Mouse (Mus musculus) kidney, embryonic 15.5 days (tissue): Measurements from ENCODE around the gene Ppp1r13b. TPM values are rescaled to one million over a fixed set of nuclear protein-coding genes. Genes with fewer than 3 reads are reported as not detected.

Source experiments
- ATAC-seq: fragments of 200-750 bp; cut with Nextera tagmentation; replicated peaks from 2 replicates; pipeline ENCODE4 v1.8.0; 2017; ENCODE audit warnings: moderate TSS enrichment; ENCODE audit not compliant: low FRiP score
- H3K27ac ChIP-seq: fragments of 300-500 bp; sonication (generic); 2 replicates; pipeline ENCODE4 v1.5.1; 2015; ENCODE audit warnings: mild to moderate bottlenecking, inconsistent platforms
- H3K27me3 ChIP-seq: fragments of 300-500 bp; sonication (generic); 2 replicates; pipeline ENCODE4 v1.6.1; 2015; ENCODE audit warnings: inconsistent platforms
- H3K36me3 ChIP-seq: fragments of 300-500 bp; sonication (generic); 2 replicates; pipeline ENCODE4 v1.6.1; 2015; ENCODE audit warnings: inconsistent platforms
- H3K4me1 ChIP-seq: fragments of 300-500 bp; sonication (generic); 2 replicates; pipeline ENCODE4 v1.6.1; 2015; ENCODE audit warnings: inconsistent platforms
- H3K4me2 ChIP-seq: fragments of 300-500 bp; sonication (generic); 2 replicates; pipeline ENCODE4 v1.6.1; 2015; ENCODE audit warnings: moderate library complexity, mild to moderate bottlenecking, inconsistent platforms
- H3K4me3 ChIP-seq: fragments of 300-500 bp; sonication (generic); replicated peaks from 2 replicates; pipeline ENCODE4 v1.5.1; 2015; ENCODE audit warnings: mild to moderate bottlenecking, inconsistent platforms
- H3K9ac ChIP-seq: fragments of 300-500 bp; sonication (generic); 2 replicates; pipeline ENCODE4 v1.6.1; 2015; ENCODE audit warnings: mild to moderate bottlenecking, inconsistent platforms
- H3K9me3 ChIP-seq: fragments of 300-500 bp; sonication (generic); replicated peaks from 2 replicates; pipeline ENCODE4 v1.6.1; 2016; ENCODE audit warnings: inconsistent platforms
- WGBS: fragments of 180-500 bp; shearing (Covaris S2); methylation state at CpG from one replicate; pipeline ENCODE4 v1.1.7; 2015; ENCODE audit warnings: mixed read lengths; 5-methylcytosine and 5-hydroxymethylcytosine counted together
- polyA plus RNA-seq: library from polyadenylated mRNA; unstranded; fragments of >200 nt; fragmentation: Nextera tagmentation; extraction: Ambion mirVana; gene quantifications from 2 replicates; pipeline ENCODE4 v1.2.1, GENCODE M21; 2015

Ppp1r13b gene
- polyA plus RNA-seq, 1 experiment from 2014 or later = 18.5 TPM

DNA sequence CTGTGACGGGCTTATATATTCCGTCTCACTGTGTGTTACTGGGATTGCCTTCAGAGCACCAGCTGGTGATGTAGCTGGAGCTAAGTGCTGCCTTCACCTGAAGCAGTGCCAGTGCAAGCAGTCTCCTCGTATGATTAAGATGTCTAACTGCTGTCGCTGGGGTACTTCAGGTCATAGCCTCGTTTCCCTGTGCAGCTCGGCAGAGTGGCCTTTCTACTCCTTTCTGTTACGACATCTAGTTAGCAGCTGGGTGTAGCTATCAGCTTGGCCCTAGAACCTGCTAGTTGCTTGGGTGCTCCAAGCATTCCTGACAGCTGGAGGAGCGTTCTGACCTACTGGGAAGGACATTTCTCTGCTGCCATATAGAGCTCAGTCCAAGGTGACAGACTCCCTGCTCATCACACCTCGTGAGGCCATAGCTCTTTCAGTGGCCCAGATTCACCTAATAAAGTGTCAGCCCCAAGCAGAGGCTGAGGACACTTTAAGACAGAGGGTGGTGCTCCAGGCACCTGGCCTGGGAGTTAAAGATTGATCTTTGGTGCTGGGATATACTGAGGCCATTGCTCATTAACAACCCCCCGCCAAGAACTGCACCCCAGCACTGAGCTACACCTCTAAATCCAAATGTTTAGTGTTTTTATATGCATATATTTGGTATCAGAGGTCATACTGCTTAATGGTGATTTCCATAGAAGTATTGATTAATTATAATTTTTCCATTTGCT, 107.3 kb downstream of the Ppp1r13b start:
- H3K36me3 ChIP-seq = peaks cover 92% of the 10 kb centered on the region
- no peaks in the 10 kb centered on the region for H3K27me3 ChIP-seq
- H3K9me3 ChIP-seq = no peaks in the 10 kb centered on the region
- WGBS = 69% methylated on average over 10 of the region's 10 CpGs
- peak overlapping the region; percentile 58 for H3K27ac ChIP-seq
- peak; percentile 34; the same call in 1 of the 2 replicates for ATAC-seq
- H3K9ac ChIP-seq = no peak overlapping the region
- H3K4me2 ChIP-seq = no peak overlapping the region
- no peaks in the 10 kb centered on the region for H3K4me1 ChIP-seq
- H3K4me3 ChIP-seq = no peak overlapping the region

DNA sequence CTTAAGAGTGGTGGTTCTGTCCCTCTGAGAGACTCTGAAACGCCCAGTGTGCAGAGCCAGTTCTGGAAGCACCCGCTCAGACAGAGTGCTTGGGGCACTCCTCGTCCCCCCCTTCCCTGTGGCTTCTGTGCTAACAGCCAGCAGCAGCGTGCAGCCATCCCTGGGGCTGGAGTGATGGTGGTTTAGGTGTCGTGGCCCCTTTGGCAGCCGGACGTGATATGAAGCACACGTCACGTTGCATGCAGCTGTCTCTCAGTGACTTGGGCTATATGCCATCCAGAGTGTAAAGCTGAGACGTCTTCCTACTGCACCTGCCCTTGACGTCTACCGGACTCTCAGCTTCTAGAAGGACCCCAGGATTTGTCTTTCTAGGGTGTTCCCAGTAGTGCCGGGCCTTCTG, 109.4 kb downstream of the Ppp1r13b start:
- H3K36me3 ChIP-seq = peaks cover 93% of the 10 kb centered on the region
- no peak overlapping the region for H3K4me3 ChIP-seq
- H3K4me1 ChIP-seq = 0 out of 2 replicates have a peak, but pooled peaks cover 3% of the 10 kb centered on the region
- H3K9me3 ChIP-seq = no peaks in the 10 kb centered on the region
- no peaks in the 10 kb centered on the region for H3K27me3 ChIP-seq
- no peak for ATAC-seq
- H3K9ac ChIP-seq = no peak overlapping the region
- WGBS = 90% methylated on average over 13 of the region's 13 CpGs
- H3K4me2 ChIP-seq = no peak overlapping the region
- H3K27ac ChIP-seq = no peak overlapping the region

DNA sequence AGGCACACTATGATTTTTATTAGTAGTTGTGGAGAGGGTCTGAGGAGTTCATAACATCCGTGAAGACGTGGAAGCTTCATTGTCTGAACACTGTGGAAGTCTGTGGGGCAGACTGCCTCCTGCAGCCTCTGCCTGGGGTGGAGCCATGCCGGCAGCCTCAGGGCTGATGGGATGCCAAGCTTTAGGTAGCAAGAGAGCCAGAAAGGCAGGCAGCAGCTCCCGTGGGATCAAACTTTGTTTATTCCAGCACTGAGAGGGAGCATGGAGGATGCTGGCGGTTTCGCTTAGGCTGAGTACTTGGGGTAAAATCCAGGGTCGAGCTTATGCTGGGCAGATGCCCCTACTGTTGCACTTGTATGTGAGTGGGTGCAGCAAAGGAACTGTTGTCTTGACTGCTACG, 110.7 kb downstream of the Ppp1r13b start:
- H3K4me2 ChIP-seq = no peak overlapping the region
- WGBS = 91% methylated on average over 8 of the region's 8 CpGs

DNA sequence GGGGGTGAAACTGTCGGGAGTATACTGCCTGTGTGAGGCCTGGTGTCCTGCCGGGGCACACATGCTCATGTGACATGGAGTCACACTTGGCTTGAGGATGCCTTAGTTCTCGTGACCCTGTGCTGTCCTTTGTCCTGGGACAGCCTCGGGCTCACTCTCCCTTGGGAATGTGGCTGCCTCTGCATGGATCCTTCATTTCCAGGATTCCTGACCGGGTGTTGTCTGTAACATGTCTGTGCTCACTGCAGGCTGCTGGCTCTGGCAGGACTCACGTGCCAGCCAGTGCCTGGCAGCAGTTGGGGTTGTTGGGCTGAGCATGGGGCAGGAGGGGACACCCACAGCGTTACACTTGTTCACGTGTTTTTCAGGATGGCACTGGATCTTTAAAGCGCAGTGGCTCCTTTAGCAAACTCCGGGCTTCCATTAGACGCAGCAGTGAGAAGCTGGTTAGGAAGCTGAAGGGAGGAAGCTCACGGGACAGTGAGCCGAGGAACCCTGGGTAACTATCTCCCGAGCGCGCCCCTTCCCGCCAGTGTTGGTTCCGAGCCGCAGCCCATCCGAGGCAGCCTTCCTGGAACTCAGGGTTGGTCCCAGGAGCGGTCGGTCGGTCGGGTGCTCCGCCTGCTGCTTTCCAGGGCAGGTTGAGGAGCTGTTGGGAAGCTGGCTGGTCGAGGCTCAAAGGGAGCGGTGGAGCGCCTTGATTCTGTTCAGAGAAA, 112.6 kb downstream of the Ppp1r13b start:
- H3K27ac ChIP-seq = no peak overlapping the region
- H3K27me3 ChIP-seq = no peaks in the 10 kb centered on the region
- H3K9me3 ChIP-seq = no peaks in the 10 kb centered on the region
- H3K36me3 ChIP-seq = peaks cover 96% of the 10 kb centered on the region
- no peak overlapping the region for H3K4me2 ChIP-seq
- ATAC-seq = no peak
- no peak overlapping the region for H3K9ac ChIP-seq
- 85% methylated on average over 28 of the region's 28 CpGs for WGBS
- no peak overlapping the region for H3K4me3 ChIP-seq
- 0 out of 2 replicates have a peak, but pooled peaks cover 3% of the 10 kb centered on the region for H3K4me1 ChIP-seq

More for the DNA sequence above, 110.7 kb downstream of the Ppp1r13b start:
- Histone ChIP-seq H3K27ac (no peak overlapping the region), H3K9me3 (no peaks in the 10 kb centered on the region), H3K4me3 (no peak overlapping the region), H3K36me3 (peaks cover 94% of the 10 kb centered on the region), H3K9ac (no peak overlapping the region), H3K27me3 (no peaks in the 10 kb centered on the region), H3K4me1 (0 out of 2 replicates have a peak, but pooled peaks cover 3% of the 10 kb centered on the region)
- no peak for ATAC-seq

DNA sequence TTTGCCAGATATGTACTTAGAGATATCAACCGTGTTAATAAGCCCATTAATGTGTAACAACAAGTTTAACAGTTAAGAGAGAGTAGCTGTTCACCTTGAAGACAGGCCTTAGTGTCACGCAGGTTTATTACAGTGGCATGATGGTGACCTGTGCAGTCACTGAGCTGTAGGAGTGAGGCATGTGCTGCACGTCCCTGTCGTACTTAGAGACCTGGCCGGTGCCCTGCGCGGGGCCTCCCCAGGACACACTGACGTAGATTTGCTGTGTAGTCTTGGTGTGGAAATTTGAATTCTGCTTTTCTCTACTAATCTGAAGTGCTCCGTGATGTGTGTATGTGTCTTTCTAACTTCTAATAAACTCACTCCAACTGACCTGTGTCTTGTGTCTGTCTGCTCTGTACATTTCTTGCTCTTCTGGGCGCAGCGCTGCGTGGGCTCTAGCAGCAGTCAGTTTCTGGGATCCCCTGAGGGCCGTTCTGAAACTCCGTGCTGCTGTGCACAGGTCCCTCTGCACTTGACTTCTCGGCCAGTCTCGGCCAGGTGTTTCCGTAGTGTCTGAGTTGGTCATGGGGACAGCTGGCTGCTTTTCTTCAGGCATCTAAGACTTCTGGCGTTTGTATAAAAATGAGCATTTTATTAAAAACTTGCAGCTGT, 113.3 kb downstream of the Ppp1r13b start:
- H3K4me2 ChIP-seq = no peak overlapping the region

DNA sequence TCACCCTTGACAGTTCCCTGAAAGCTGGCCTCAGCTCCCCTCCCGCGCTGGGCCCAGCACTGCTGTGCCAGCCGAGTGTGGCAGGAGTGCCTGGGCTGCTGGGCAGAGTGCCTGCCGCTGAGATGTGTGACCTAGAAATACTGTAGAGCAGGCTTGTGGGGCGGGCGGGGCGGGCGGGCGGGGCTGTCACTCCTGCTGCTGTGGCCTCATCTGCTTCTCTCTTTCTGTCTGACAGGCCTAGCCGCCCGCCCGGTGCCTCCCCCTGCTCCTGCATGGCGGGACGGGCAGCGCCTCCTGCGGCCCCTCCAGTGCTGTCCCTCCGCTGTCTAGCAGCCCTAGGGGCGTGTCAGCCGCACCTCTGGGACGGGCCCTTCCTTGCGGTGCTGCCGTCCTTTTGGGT, 113.8 kb downstream of the Ppp1r13b start:
- H3K9me3 ChIP-seq = no peaks in the 10 kb centered on the region
- no peak overlapping the region for H3K4me2 ChIP-seq
- peak; percentile 41; the same call in 1 of the 2 replicates for ATAC-seq
- no peak overlapping the region for H3K27ac ChIP-seq
- 82% methylated on average over 21 of the region's 22 CpGs for WGBS
- no peaks in the 10 kb centered on the region for H3K27me3 ChIP-seq
- peaks cover 98% of the 10 kb centered on the region for H3K36me3 ChIP-seq
- H3K4me3 ChIP-seq = no peak overlapping the region
- no peak overlapping the region for H3K9ac ChIP-seq
- H3K4me1 ChIP-seq = 0 out of 2 replicates have a peak, but pooled peaks cover 3% of the 10 kb centered on the region

More for the DNA sequence above, 113.3 kb downstream of the Ppp1r13b start:
- 0 out of 2 replicates have a peak, but pooled peaks cover 3% of the 10 kb centered on the region for H3K4me1 ChIP-seq
- no peak for ATAC-seq
- H3K9me3 ChIP-seq = no peaks in the 10 kb centered on the region
- no peak overlapping the region for H3K27ac ChIP-seq
- peaks cover 97% of the 10 kb centered on the region for H3K36me3 ChIP-seq
- WGBS = 91% methylated on average over 18 of the region's 18 CpGs
- no peaks in the 10 kb centered on the region for H3K27me3 ChIP-seq
- H3K9ac ChIP-seq = no peak overlapping the region
- no peak overlapping the region for H3K4me3 ChIP-seq

DNA sequence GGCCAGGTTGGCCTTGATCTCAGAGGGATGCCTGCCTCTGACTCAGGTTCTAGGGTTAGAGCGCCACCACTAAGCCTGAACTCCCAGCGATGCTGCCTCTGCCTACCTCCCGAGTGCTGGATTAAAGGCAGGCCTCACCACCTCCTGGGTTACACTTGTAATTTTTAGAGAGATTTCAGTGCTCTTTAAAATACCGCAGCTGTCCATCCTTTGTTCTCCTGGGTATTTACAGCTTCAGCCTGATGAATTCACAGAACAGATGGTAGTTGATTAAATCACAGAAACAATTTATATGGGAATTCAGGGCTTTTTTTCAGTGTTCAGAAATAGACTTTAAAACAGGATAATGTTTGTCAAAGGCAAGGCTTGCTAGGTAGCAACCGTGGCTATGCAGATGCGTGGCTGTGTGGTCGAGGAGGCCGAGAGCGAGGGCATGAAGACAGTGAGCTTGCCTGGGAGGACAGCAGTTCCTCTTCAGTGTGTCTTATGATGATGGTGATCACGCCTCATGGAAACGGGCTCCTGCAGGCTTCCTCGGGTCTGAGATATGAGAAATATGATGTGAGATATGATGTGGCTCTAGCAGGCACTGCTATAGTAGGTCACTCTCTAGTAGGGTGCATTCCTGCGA, 116.3 kb downstream of the Ppp1r13b start:
- 95% methylated on average over 13 of the region's 13 CpGs for WGBS
- H3K4me2 ChIP-seq = no peak overlapping the region
- H3K27ac ChIP-seq = no peak overlapping the region
- H3K27me3 ChIP-seq = no peaks in the 10 kb centered on the region
- no peak overlapping the region for H3K4me3 ChIP-seq
- H3K9ac ChIP-seq = no peak overlapping the region
- no peaks in the 10 kb centered on the region for H3K9me3 ChIP-seq
- H3K4me1 ChIP-seq = 0 out of 2 replicates have a peak, but pooled peaks cover 3% of the 10 kb centered on the region
- peaks cover 99% of the 10 kb centered on the region for H3K36me3 ChIP-seq
- ATAC-seq = no peak

DNA sequence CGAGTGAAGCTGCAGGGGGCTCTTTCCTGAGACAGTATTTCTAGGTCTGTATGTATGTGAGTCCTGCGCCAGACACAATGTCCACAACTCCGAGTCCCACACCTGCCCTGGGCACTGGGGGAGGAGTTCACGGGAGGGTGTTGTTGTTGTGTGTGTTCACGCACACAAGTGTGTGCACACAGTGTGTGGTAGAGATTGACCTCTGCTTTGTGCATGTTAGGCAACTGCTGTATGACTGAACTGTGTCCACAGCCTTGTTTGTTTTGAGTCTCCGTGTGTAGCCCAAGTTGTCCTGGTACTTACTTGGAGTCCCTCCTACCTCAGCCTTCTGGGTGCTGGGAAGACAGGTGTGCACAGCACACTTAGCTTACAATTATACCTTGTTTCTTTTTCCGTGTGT, 117.3 kb downstream of the Ppp1r13b start:
- ATAC-seq = no peak
- Histone ChIP-seq H3K4me1 (0 out of 2 replicates have a peak, but pooled peaks cover 3% of the 10 kb centered on the region), H3K9me3 (no peaks in the 10 kb centered on the region), H3K27ac (peak overlapping the region; percentile 75), H3K27me3 (no peaks in the 10 kb centered on the region), H3K36me3 (peaks cover 99% of the 10 kb centered on the region), H3K4me2 (no peak overlapping the region), H3K4me3 (no peak overlapping the region), H3K9ac (no peak overlapping the region)
- 90% methylated on average over 7 of the region's 7 CpGs for WGBS

DNA sequence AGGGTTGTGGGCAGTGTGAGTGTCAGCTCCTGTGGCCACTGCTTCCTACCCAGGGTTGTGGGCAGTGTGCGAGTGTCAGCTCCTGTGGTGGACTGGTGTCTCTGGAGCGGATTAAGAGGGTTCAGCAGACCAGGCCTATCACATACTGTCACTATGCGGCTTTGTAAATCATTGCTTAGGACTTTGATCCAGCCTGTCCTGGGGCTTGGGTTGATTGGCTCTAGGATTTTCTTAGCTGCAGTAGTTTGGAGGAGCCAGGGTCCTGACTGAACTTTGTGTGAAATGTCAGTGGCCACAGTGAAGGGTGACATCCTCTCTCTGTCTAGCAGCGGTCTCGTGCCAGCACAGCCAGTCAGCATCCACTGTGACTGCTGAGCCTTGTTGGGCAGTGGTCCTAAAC, 117.8 kb downstream of the Ppp1r13b start:
- Histone ChIP-seq H3K4me3 (no peak overlapping the region), H3K4me2 (no peak overlapping the region), H3K9me3 (no peaks in the 10 kb centered on the region), H3K9ac (no peak overlapping the region), H3K27ac (peak overlapping the region; percentile 75), H3K27me3 (no peaks in the 10 kb centered on the region), H3K4me1 (0 out of 2 replicates have a peak, but pooled peaks cover 3% of the 10 kb centered on the region), H3K36me3 (peaks cover 99% of the 10 kb centered on the region)
- WGBS = 84% methylated on average over 5 of the region's 5 CpGs
- ATAC-seq = peak; percentile 83

DNA sequence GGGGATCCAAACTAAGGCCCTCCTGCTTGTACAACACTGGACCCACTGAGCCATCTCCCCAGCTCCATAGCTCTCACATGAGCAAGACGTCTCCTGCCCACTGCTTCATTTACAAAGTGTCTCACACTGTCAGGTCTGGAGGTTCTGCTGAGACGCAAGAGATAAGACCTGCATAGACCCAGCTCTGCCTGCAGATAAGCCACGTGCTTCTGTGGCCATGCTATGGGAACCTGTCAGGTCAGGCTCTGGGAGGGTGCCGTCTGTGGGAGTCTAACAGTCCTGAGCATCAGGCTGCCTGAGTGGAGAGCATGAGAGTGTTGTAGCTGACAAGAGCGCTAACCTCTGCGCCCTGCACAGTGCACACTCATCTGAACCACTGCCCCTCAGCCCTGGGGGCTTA, 120.9 kb downstream of the Ppp1r13b start:
- Histone ChIP-seq H3K4me3 (no peak overlapping the region), H3K27ac (no peak overlapping the region), H3K27me3 (no peaks in the 10 kb centered on the region), H3K9me3 (no peaks in the 10 kb centered on the region), H3K36me3 (peaks cover 97% of the 10 kb centered on the region), H3K4me2 (no peak overlapping the region), H3K4me1 (no peaks in the 10 kb centered on the region), H3K9ac (no peak overlapping the region)
- WGBS = 93% methylated on average over 6 of the region's 6 CpGs
- ATAC-seq = no peak

DNA sequence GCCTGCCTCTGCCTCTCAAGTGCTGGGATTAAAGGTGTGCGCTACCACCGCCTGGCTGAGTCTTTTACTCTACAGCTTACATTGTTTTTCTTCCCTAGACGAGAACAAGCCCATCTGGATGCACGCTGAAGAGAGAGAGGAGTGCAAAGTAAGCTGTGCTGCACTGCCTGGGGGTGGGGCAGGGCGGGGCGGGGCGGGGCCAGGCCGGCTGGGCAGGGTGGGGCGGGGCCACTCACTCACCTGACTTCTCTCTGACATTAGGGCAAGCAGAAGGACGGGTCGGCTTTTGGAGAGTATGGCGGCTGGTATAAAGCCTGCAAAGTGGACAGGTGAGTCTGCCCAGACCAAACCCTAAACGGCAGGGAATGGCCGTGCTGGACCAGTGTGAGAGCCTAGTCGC, 122.7 kb downstream of the Ppp1r13b start:
- peaks cover 97% of the 10 kb centered on the region for H3K36me3 ChIP-seq
- no peaks in the 10 kb centered on the region for H3K9me3 ChIP-seq
- H3K4me3 ChIP-seq = no peak overlapping the region
- no peak for ATAC-seq
- no peak overlapping the region for H3K9ac ChIP-seq
- H3K4me1 ChIP-seq = no peaks in the 10 kb centered on the region
- H3K27ac ChIP-seq = no peak overlapping the region
- no peak overlapping the region for H3K4me2 ChIP-seq
- H3K27me3 ChIP-seq = no peaks in the 10 kb centered on the region
- WGBS = 68% methylated on average over 15 of the region's 15 CpGs
